Mouse (Mus musculus) layer of hippocampus, postnatal 14 days (tissue): ENCODE measurements around the gene Tor4a. TPM values are rescaled to one million over a fixed set of nuclear protein-coding genes. Genes with fewer than 3 reads are reported as not detected.
A peak's percentile ranks its signal among the peaks of the same experiment; 100 is the strongest.

Experiments used
- DNase-seq, 2 experiments: peaks; one replicate each; pipeline ENCODE4 v3.0.0; 2021 to 2022; ENCODE audit warnings: low spot score in 2 of 2, mixed read lengths in 1 of 2
- total RNA-seq, 2 experiments: library from RNA; stranded (reverse); gene quantifications; 2 replicates each; pipeline ENCODE4 v1.2.3; 2021

Gene Tor4a
- total RNA-seq, 2 experiments from 2014 or later = 1.7 to 2.0 TPM

DNA sequence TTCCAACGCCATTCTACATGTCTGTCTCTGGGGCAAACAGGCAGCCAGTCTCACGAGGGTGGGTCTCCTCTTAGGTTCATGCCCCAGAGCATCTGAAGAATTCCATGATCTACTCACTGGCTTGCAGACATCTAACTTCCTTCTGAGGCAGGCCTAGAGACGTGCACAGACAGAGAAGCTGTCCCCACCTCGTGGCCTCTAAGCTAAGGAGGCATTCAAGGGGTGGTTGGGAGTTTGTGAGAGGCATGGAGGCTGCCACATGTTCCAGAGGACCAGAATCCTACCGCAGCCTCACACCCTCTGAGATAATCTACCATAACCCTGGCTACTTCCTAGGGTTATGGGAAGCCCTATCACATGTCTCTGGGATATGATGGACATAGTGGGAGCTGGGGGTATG is 2.7 kb downstream of the Tor4a start:
- no peak for DNase-seq

- DNase-seq = peak; percentile 78 to 85
These were observed 3.3 kb downstream of the Tor4a start for GRCm38 (mm10) chr2:25193330-25193770.

GRCm38 (mm10) chr2:25187841-25188240 is 8.8 kb downstream of the Tor4a start:
- DNase-seq = no peak

DNA sequence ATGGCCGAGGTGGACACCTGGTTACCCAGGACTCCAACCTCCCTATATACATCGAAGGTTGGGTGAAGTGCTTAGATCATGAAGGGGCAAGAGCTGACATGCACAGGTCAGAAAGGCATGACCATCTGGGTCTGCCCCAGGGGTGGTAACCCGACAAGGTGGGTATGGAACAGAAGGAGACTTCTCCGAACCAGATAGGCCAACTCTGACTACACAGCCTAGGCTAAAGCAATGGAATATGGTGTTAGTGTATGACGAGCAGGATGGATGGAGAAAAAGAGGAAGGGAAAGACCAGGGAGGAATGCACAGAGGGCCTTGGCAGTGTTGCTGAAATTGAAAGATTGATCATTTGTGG is 10.1 kb downstream of the Tor4a start:
- DNase-seq = no peak

DNA sequence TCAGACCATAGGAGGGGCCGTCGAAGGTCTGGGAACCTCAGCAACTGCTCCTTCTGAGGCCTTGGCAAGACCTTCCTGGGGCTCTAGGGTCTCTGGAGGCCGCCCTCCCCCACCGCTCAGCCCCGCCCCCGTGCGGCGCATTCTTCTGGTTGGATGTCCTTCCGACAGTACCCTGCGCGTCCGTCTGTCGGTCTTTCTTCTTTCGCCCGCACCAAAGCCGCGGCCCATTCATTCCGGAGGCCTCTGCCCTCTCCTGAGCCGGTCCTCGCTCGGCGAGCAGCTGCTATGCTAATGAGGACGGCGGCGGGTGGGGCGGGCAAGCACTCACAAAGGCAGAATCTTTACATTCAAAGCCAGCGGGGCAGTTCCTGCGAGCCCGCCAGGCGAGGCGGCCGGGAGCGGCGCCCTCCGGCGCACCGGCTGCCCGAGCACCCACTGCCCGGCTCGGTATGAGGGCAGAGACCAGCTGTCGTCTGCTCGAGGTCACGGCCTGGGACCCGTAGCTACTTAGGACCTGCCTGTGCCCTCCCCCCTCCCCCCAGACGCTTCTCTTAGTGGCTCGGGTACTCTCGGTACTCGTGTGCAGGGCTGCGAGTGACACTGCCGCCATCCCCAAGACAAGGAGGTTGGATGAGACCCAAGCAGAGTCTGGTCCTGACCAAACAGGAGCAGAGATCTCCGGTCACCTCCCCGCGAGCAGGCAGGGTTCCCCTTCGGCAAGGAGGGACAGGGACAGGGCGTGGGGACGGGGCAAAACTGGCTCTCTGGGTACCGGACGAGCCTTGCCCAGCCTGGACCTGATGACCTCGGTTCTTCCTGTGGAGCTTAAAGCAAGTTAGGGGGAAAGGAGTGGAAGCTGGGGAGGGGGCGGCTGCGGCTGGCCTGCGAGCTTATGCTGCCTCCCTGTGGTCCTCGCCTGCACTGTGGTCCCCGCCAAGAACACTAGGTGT is 10.8 kb downstream of the Tor4a start:
- peak; percentile 61 to 63 for DNase-seq

GRCm38 (mm10) chr2:25184496-25184895 is 12.2 kb downstream of the Tor4a start:
- no peak for DNase-seq

- no peak for DNase-seq
These were observed 13.3 kb downstream of the Tor4a start for GRCm38 (mm10) chr2:25183336-25183735.

DNA sequence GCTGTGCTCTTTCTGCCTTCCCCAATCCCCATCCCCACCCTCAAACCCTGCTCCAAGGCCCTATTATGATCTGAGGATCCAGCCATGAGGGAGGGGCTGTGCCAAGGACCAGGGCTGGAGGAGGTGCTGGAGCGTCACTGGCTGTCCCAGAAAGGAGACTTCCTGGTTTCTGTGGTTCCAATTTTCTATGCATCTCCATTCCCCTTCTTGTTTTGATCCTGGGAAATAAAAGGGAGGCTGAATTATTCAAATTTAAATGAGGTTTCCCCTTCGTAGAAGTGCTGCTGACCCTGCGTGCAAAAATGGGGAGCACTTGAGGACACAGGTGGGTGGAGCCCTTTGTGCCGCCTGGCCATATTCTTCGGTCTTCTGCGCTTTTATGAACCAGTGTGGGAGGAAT is 14.0 kb downstream of the Tor4a start:
- peak in 1 of 2 experiments; percentile 60 for DNase-seq

GRCm38 (mm10) chr2:25181891-25182397 is 14.7 kb downstream of the Tor4a start:
- no peak for DNase-seq

- DNase-seq = no peak
These were observed 15.5 kb downstream of the Tor4a start for GRCm38 (mm10) chr2:25180973-25181890.

DNA sequence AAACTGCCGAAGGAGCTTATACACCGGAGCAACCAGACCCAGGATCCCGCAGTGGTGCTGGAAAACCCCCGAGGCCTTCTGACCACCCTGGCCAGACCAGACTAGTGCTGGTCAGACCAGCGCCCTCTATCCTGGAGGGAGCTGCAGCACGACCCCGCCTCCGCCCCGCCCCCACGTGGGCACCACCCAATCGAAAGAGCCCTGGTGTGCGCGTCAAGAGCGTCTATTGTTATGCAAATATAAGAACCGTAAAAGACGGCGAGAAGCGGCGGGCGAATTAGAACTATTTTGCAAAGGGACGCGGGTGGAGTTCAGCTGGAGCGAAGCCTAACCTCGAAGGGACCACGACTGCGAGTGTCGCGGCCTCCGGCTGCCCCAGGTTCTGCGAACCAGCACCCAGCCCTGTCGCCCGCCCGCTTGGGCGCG is 16.2 kb downstream of the Tor4a start, which contains the start of gene Nrarp:
Gene Nrarp (plus strand): TSS at position 281 of the 426 bp plus-strand sequence.
- DNase-seq = peak; percentile 92 to 98

GRCm38 (mm10) chr2:25179566-25180217 is 17.0 kb downstream of the Tor4a start:
- DNase-seq = no peak

DNA sequence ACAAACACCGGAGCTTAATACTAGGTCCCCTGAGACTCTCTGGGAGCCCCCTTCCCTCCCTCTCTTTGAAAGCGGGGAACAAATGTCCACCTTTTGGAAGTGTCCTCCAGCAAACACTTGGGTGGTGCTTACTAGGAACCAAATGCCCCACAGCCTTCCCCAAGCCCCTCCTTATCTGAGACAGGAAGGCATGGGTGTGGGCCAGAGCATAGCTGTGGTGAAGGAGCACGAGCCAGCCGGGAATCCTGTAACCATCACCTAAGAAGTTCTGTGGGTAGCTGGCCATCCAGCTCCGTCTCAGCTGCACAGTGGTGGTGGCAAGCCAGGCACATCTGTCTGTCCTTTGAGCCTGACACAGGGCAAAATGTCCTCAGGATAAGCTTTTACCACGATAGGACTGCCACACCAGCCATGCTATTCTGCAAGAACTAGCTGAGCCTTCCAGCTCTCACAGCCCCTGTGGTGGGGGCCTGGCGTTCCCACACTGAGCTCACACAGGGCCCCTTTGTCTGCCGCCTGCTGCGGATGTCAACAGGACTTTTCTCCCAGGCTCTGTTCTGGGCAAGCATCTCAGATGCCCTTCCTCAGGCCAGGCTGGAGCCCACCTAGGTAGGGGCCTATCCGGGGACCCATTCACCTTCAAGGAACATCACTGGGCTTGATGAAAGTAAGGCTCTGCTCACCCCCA is 18.3 kb downstream of the Tor4a start:
- peak in 1 of 2 experiments; percentile 72 for DNase-seq

- DNase-seq = peak in 1 of 2 experiments; percentile 73
These were observed 19.0 kb downstream of the Tor4a start for GRCm38 (mm10) chr2:25177685-25178084.

DNA sequence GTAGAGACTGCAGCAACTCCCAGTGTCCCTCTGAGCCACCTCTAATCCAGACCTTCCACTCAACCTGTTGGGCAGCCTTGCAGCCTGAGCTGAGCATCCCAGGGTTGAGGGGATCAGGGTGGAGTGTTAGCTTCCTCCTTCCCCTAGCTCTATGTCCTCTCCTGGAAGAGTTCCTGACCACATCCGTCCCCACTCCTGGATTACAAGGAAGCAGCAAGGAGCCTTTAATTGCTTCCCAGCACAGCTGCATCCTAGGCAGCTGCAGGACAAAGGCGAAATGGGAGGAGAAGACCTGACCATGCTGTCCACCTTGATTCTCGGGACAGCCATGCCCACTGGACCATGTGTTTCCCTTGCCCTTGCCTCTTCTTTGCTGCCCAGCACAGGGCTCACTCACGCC is 19.6 kb downstream of the Tor4a start:
- DNase-seq = no peak

DNA sequence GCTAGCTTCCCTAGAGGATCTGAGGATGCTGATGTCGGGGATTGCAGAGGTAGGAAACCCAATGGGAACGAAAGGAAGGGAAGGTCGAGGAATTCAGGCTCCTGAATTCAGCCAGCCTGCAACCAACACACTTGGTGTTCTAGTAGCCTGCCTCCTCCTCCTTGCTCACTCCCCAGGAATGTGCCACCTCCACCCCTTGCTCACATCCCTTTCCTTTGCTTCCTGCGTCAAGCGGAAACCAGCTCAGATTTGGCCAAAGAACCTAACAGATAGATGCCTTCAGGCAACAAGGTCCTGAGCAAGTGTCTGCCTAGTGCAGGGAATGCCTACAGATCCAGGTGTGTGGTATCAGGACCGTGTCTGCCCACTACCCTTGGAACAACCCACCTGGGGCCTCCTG is 20.1 kb downstream of the Tor4a start:
- DNase-seq = no peak

GRCm38 (mm10) chr2:25175690-25176078 is 21.0 kb downstream of the Tor4a start:
- DNase-seq = no peak

DNA sequence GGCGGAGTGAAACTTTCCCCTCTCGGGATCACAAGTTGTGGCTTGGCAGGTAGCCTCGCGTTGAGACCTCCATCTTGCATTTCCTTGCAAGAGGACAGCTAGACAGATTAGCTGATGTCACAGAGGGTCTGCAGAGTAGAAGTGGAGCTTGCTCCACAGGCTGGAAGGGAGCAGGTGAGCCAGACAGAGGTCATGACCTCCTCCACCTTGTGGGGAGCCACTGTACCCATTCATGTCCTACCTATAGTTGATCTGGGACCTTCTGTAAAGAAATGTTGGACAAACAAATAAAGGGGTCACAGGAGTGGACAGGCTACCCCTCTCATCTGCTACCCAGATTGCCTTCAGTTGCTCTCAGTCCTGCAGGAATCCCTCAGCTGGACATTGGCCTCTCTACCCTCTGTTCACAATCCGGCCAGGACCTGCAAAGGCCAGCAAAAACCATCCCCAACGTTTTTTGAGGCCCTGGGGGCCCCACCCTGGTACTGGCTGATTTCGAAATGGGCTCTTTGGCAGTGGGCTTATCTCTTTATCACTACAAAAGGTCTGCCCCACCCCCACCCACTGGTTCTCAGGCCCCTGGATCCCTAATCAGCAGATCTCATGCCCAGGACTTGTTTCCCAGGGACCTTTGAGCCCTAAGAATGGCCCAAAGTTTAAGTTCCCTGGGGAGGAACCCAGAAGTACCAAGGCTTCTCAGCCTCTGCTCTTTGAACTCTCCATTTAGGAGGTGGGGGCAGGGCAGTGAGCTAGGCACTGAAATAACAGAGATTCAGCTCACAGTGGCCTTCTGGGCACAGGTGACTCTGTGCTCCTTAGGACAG is 21.6 kb downstream of the Tor4a start:
- no peak for DNase-seq

- no peak for DNase-seq
These were observed 22.9 kb downstream of the Tor4a start for GRCm38 (mm10) chr2:25173821-25174220.
